Mouse (Mus musculus) hindbrain, embryonic 15.5 days (tissue): ENCODE measurements at regions not wholly inside any gene's neighbourhood (a gene's known extent, or its start where the extent isn't known, plus 50 kb on each side); places are given as distances from the start of the nearest gene placed in this dataset.

Experiments
- ATAC-seq: fragments of 200-750 bp; cut with Nextera tagmentation; 2 replicates; pipeline ENCODE4 v1.8.0; 2017; ENCODE audit warnings: low read depth, moderate number of reproducible peaks, moderate TSS enrichment; ENCODE audit not compliant: low FRiP score
- H3K27ac ChIP-seq: fragments of 300-500 bp; sonication (generic); replicated peaks from 2 replicates; pipeline ENCODE4 v1.5.1; 2015; ENCODE audit warnings: mild to moderate bottlenecking, inconsistent platforms
- H3K27me3 ChIP-seq: fragments of 300-500 bp; sonication (generic); 2 replicates; pipeline ENCODE4 v1.6.1; 2015; ENCODE audit warnings: control low read depth, inconsistent platforms
- H3K36me3 ChIP-seq: fragments of 300-500 bp; sonication (generic); 2 replicates; pipeline ENCODE4 v1.6.1; 2015; ENCODE audit warnings: control low read depth, inconsistent platforms
- H3K4me1 ChIP-seq: fragments of 300-500 bp; sonication (generic); replicated peaks from 2 replicates; pipeline ENCODE4 v1.6.1; 2015; ENCODE audit warnings: control low read depth, inconsistent platforms
- H3K4me2 ChIP-seq: fragments of 300-500 bp; sonication (generic); 2 replicates; pipeline ENCODE4 v1.6.1; 2015; ENCODE audit warnings: moderate library complexity, mild to moderate bottlenecking, inconsistent platforms
- H3K4me3 ChIP-seq: fragments of 300-500 bp; sonication (generic); 2 replicates; pipeline ENCODE4 v1.5.1; 2015; ENCODE audit warnings: mild to moderate bottlenecking, inconsistent platforms
- H3K9ac ChIP-seq: fragments of 300-500 bp; sonication (generic); 2 replicates; pipeline ENCODE4 v1.6.1; 2015; ENCODE audit warnings: inconsistent platforms
- H3K9me3 ChIP-seq: fragments of 300-500 bp; sonication (generic); 2 replicates; pipeline ENCODE4 v1.6.1; 2016; ENCODE audit warnings: control low read depth, inconsistent platforms
- WGBS: fragments of 180-500 bp; shearing (Covaris S2); methylation state at CpG from one replicate; pipeline ENCODE4 v1.1.7; 2015; 5-methylcytosine and 5-hydroxymethylcytosine counted together

DNA sequence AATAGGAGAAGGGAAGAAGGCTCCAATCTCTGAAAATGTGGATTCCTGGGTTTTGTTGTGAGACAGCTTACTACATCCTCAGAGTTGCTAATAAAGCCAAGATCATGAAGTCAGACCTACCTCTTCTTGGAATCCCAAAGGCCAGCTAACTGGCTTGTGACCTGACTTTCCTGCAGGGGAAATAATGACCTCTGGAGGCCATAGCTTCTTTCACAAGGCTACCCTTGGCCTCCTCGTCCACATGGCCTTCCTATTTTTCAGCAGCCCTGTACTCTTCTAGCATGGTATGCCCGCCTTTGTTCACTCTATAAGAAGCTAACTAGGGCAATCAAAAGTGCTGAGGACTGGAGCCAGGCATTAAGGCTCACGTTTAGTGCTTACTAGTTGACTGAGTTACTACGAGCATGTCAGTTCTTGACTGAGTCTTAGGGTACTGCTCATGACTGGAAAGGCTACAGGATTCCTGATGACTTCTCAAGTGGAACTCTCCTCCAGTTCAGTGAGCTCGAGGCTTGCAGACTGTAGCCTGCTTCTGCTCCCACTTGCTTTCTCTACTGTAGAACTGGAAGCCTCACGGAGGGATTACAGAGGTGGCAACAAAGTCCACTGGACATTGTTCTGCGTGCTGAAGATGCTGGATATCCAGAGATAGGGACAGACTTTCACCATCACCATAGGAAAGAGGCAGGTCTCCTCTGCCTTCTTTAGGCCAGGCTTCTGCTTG, 230.8 kb upstream of the Map3k1 start:
- ATAC-seq: no peak
- H3K4me2 ChIP-seq: no peak overlapping the region
- 84% methylated on average over 7 of the region's 7 CpGs for WGBS
- H3K4me3 ChIP-seq: no peak overlapping the region
- no peaks in the 10 kb centered on the region for H3K27me3 ChIP-seq
- H3K9ac ChIP-seq: no peak overlapping the region
- H3K27ac ChIP-seq: no peak overlapping the region
- no peaks in the 10 kb centered on the region for H3K4me1 ChIP-seq
- H3K9me3 ChIP-seq: no peaks in the 10 kb centered on the region
- H3K36me3 ChIP-seq: no peaks in the 10 kb centered on the region

DNA sequence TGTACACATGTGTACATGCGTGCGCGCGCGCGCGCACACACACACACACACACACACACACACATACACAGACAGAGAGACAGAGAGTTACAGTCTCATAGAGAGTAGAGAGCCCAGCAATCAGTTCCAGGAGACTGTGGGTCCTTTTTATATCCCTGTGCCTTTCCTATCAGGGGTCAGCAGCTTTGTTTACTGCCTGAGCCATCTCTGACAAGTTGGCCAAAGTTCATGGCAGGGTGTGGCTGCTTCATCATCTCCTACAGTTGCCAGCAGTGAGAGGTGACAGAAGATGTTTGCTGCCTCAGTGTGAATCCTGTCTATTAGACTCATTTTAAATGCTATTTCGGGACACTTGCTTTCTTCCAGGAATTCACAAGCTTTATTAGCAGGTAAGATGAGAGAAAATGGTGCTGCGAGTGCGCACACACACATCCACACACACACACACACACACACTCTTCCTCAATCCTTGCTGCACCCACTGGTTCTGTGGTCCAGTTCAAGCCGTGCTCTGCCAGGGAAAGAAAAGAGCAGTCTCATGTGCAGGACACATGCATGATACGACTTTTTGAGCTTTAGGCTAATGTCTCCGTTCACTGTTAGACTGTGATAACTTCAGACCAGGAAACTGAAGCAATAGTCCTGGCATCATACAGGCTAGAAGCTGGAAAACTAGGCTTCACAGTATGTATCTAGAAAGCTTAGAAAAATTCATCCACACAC, 234.9 kb upstream of the Map3k1 start:
- 95% methylated on average over 13 of the region's 13 CpGs for WGBS
- H3K9ac ChIP-seq: no peak overlapping the region
- no peaks in the 10 kb centered on the region for H3K9me3 ChIP-seq
- H3K4me3 ChIP-seq: no peak overlapping the region
- H3K4me2 ChIP-seq: no peak overlapping the region
- ATAC-seq: no peak
- no peak overlapping the region for H3K27ac ChIP-seq
- H3K4me1 ChIP-seq: no peaks in the 10 kb centered on the region
- no peaks in the 10 kb centered on the region for H3K36me3 ChIP-seq
- no peaks in the 10 kb centered on the region for H3K27me3 ChIP-seq

DNA sequence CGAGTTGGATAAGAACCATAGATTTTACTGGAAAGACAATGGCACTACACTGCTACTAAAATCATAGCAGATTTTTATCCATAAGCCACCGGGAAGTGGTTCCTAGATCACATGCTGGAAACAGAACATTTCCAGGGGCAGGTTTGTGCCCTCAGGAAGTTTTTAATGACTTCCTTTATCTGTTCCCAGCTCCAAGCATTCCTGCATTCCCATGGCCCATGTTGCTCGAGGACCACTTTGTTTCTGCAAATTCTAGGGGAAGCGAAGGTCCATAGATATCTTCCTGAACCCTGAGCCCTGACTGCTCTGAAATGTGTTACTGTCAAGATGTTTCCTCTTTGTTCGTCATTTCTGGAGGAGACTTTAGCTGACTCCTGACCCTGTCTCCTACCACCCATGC, 235.6 kb upstream of the Map3k1 start:
- Histone ChIP-seq H3K4me2 (no peak overlapping the region), H3K4me3 (no peak overlapping the region), H3K9ac (no peak overlapping the region), H3K4me1 (no peaks in the 10 kb centered on the region), H3K27ac (no peak overlapping the region), H3K36me3 (no peaks in the 10 kb centered on the region), H3K9me3 (no peaks in the 10 kb centered on the region), H3K27me3 (no peaks in the 10 kb centered on the region)
- WGBS: 84% methylated on average over 5 of the region's 5 CpGs
- ATAC-seq: no peak

DNA sequence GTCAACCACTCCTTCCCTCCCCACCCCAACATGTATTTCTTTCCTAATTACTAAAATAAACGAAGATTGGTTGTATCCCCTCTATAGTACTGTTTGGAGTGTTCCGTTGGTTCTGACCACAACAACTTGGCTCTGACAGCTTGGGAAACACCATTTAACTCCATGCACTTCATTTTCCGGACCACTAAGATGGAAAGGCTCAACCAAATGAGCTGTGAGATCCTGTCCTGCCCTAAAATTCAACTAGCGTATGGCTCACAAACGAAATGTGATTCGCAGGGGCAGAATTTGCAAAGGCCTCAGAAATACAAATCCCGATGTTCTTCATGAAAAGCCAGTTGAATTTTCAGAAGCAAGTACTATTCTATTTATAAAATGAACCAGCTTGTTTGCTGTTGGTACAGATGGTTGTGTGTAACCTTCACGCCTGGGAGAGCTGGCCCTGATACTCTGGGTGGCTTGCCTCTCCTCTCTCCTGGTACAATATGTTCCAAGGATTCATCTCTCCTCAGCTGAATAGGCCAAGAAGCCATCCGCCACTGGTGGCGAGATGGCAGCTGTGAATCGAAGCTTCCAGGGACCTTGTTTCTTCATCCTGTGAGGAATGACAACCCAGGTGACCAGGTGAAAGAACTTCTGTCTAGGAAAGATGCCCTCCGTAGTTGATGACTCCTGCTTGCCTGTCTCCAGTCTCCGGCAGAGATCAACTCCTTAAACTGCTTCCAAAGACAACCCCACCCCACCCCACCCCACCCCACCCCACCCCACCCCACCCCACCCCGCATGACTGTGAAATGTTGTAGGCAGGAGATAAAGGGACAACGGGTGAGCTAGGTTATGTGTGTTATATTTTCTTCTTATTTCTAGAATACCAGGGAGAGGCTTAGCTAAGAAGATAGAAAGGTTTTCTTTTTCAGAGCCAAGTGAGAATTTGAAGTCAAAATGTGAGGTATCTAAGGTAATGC, 237.7 kb upstream of the Map3k1 start:
- H3K27ac ChIP-seq: no peak overlapping the region
- 88% methylated on average over 15 of the region's 15 CpGs for WGBS
- H3K4me2 ChIP-seq: no peak overlapping the region
- no peaks in the 10 kb centered on the region for H3K27me3 ChIP-seq
- H3K4me3 ChIP-seq: no peak overlapping the region
- no peaks in the 10 kb centered on the region for H3K9me3 ChIP-seq
- no peaks in the 10 kb centered on the region for H3K36me3 ChIP-seq
- H3K4me1 ChIP-seq: no peaks in the 10 kb centered on the region
- ATAC-seq: no peak
- H3K9ac ChIP-seq: no peak overlapping the region

DNA sequence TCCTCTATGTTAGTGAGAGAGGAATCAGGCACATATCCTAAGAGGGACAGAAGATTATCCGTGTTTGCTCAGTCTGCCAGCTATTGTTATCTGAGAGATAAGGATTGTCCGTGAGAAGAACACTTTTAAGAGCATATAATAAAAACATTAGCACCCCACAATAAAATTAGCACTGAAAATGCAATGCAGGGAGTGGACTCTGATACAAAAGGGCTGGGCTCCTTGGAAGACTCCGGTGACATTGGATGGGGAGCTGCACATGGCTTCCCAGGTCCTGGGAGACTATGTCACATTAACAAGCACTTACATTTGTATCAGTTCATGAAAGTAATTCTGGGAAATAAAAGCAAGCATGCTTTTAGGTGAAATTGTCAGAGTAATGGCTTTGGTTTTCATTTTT, 238.6 kb upstream of the Map3k1 start:
- Histone ChIP-seq H3K4me2 (no peak overlapping the region), H3K9me3 (no peaks in the 10 kb centered on the region), H3K27me3 (no peaks in the 10 kb centered on the region), H3K4me1 (no peaks in the 10 kb centered on the region), H3K9ac (no peak overlapping the region), H3K27ac (no peak overlapping the region), H3K4me3 (no peak overlapping the region), H3K36me3 (no peaks in the 10 kb centered on the region)
- 68% methylated on average over 3 of the region's 3 CpGs for WGBS
- no peak for ATAC-seq

DNA sequence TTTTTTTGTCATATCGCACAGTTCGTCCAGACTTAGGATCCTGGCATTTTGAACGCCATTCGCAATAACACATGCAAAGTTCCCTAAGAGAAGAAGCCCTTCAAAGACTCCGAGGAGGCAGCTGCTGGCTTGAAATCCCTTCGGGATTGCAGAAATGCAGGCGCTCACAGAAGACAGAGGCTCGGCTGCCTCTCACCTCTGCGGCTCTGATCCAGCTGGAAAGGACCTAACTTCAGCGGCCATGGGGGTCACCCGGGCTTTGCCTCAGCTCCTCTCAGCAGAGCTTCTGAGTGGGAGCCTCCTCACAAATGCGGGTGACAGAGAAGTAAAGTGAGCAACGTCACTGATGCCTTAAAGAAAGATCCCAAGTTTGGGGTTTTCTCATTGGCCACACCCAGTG, 239.1 kb upstream of the Map3k1 start:
- no peak for ATAC-seq
- Histone ChIP-seq H3K27me3 (no peaks in the 10 kb centered on the region), H3K9me3 (no peaks in the 10 kb centered on the region), H3K27ac (no peak overlapping the region), H3K4me2 (no peak overlapping the region), H3K9ac (no peak overlapping the region), H3K4me3 (no peak overlapping the region), H3K4me1 (no peaks in the 10 kb centered on the region), H3K36me3 (no peaks in the 10 kb centered on the region)
- WGBS: 78% methylated on average over 13 of the region's 13 CpGs

DNA sequence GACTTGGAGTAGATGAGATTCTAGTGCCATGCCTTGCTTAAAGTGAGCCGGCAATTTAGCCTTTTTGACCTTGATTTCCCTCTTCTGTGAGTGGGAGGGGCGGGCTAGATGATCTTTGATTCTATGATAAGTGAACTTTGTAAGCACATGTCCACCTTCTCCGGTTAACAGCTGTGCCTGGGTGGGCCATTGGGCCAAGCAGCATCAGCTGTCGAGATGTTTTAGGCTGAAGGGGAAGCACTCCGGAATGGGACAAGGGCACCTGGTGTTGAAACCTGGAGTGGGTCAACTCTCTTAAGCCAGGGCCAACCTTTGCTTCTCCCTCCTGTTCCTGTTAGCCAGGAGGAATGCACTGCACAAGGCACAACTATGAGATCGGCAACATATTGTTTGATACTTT, 239.5 kb upstream of the Map3k1 start:
- Histone ChIP-seq H3K27me3 (no peaks in the 10 kb centered on the region), H3K4me3 (no peak overlapping the region), H3K36me3 (no peaks in the 10 kb centered on the region), H3K4me2 (no peak overlapping the region), H3K9ac (no peak overlapping the region), H3K4me1 (no peaks in the 10 kb centered on the region), H3K9me3 (no peaks in the 10 kb centered on the region), H3K27ac (no peak overlapping the region)
- 86% methylated on average over 6 of the region's 6 CpGs for WGBS
- no peak for ATAC-seq

DNA sequence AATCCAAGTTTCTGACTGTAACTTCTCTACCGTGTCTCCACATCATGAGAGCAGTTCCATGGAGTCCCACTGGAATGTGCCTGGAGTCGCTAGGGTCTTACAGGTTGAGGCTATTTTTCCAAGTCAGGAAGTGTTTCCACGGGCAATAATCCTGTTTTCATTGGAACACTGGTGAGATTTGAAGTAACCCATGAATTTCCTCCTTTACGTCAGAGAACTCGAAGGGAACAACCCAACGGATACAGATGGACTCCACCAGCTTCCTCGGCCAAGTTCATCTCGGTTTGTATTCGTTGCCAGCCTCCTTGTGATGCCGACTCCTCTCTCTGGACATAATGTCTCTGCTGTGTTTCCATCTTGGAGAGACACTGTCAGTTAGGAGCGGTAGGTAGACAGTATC, 237.4 kb upstream of the Ankrd55 start:
- Histone ChIP-seq H3K9ac (no peak overlapping the region), H3K27me3 (no peaks in the 10 kb centered on the region), H3K36me3 (no peaks in the 10 kb centered on the region), H3K4me1 (no peaks in the 10 kb centered on the region), H3K9me3 (no peaks in the 10 kb centered on the region), H3K4me2 (no peak overlapping the region), H3K27ac (no peak overlapping the region), H3K4me3 (no peak overlapping the region)
- no peak for ATAC-seq
- WGBS: 90% methylated on average over 11 of the region's 11 CpGs

DNA sequence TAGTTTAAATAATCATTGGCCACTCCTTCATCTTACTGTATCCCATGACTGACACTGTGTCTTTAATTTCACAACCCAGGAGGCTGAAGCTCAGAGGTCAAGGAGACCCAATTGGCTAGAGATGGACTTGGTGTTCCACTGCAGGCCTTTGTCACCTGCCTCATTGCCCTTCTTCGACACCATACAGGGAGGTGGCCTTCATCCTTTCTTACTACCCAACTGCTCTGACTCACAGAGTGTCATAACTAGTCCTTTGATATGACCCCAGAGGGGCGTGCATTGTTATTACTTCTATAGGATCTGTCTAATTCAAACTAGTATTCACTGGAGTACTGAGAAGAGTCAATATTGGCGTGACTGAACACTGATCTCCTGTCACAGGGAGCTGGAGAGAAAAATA, 236.2 kb upstream of the Ankrd55 start:
- Histone ChIP-seq H3K4me2 (no peak overlapping the region), H3K27ac (no peak overlapping the region), H3K9ac (no peak overlapping the region), H3K4me3 (no peak overlapping the region), H3K4me1 (no peaks in the 10 kb centered on the region), H3K9me3 (no peaks in the 10 kb centered on the region), H3K36me3 (no peaks in the 10 kb centered on the region), H3K27me3 (no peaks in the 10 kb centered on the region)
- no peak for ATAC-seq
- 81% methylated on average over 3 of the region's 3 CpGs for WGBS

DNA sequence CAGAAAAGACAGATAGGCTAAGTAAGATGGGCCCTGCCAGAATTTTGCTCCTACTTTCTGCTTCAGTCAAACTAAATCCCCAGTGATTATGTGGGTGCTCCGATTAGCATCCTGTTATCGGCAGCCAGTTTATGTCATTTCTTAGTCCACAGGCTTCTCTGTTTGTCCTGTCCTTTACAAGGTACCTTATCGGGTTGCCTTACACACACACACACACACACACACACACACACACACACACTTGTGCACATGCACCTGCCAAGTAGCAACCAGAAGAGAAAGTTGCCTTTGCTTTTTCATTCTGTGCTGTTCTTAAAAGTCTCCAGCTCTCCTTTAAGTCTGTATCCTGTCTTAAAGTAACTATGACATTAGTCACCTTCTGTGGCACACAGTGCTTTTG, 235.8 kb upstream of the Ankrd55 start:
- no peak overlapping the region for H3K4me3 ChIP-seq
- no peak overlapping the region for H3K27ac ChIP-seq
- WGBS: 85% methylated on average over 3 of the region's 3 CpGs
- no peak overlapping the region for H3K9ac ChIP-seq
- no peaks in the 10 kb centered on the region for H3K9me3 ChIP-seq
- no peak for ATAC-seq
- no peaks in the 10 kb centered on the region for H3K36me3 ChIP-seq
- H3K4me1 ChIP-seq: no peaks in the 10 kb centered on the region
- H3K4me2 ChIP-seq: no peak overlapping the region
- H3K27me3 ChIP-seq: no peaks in the 10 kb centered on the region

DNA sequence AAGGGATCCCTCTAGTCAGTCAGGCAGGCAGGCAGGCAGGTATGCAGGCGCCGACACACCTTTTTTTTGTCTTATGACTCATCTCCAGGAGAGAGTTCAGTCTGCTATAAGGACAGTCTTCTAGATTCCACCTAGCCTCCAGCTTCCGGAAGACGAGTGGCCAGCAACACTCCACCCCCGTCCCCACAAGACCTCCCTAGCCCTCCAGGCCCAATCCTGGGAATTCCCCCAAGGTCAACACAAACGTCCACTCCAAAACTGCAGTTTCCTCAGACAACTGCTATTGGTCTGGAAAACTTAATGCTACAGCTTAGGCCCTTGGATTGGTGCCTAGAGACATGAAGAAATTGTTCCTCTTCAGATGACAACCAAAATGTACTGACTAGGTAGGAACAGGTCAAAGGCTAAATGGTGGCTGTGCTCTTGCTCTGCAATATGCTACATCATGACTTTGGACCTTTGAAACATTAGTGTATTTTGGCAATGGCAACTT, 233.3 kb upstream of the Ankrd55 start:
- ATAC-seq: no peak
- H3K4me1 ChIP-seq: no peaks in the 10 kb centered on the region
- H3K36me3 ChIP-seq: no peaks in the 10 kb centered on the region
- no peak overlapping the region for H3K4me2 ChIP-seq
- H3K9me3 ChIP-seq: no peaks in the 10 kb centered on the region
- WGBS: 89% methylated on average over 6 of the region's 6 CpGs
- no peak overlapping the region for H3K9ac ChIP-seq
- H3K27me3 ChIP-seq: no peaks in the 10 kb centered on the region
- H3K4me3 ChIP-seq: no peak overlapping the region
- H3K27ac ChIP-seq: no peak overlapping the region

DNA sequence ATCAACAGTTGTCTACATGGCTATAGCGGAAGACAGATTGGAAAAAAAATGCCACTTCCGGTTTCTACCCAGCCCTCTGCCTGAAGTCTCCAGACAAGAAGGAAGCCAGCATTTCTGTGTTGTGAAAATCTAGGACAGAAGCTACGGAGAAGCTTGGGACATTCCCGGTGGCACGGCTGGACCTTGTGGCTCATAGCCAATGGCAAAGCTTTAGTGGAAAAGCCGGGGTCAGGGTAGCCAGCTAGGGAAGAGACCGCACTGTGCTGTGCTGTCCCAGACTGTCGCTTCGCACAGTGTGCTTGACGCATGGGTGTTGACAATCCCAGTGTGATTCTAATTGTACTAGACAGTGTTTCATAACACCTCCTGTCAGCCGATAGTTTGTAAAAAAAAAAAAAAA, 230.0 kb upstream of the Ankrd55 start:
- Histone ChIP-seq H3K4me2 (no peak overlapping the region), H3K4me3 (no peak overlapping the region), H3K36me3 (no peaks in the 10 kb centered on the region), H3K27me3 (no peaks in the 10 kb centered on the region), H3K9ac (no peak overlapping the region), H3K4me1 (no peaks in the 10 kb centered on the region), H3K9me3 (no peaks in the 10 kb centered on the region), H3K27ac (no peak overlapping the region)
- no peak for ATAC-seq
- WGBS: 84% methylated on average over 11 of the region's 11 CpGs
